ENCODE assay signal across 8 mouse cellular contexts in the genomic region with DNA sequence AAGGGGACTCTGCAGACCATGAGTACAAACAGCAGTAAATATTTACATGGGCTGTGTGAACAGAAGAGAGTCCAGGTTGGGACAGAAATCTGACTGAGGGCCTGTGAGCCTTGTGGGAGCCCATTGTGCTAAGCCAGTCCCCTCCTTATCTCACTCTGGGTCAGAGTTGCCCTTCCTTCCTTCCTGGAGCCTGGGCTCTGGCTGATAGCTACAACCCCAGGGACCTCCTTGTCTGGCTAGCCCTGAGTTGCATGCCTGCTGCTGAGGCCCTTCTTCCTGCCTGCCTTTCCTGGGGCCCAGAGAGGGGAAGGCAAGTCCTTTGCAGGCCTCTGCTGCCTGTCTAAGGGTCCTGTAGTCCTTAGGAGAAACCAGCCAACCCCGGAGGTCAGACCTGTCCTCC. TPM values are rescaled to one million over a fixed set of nuclear protein-coding genes. Genes with fewer than 3 reads are reported as not detected.
DNase-seq lines count a peak whose midpoint lies in the region; ATAC-seq and TF ChIP-seq lines count a peak whose summit lies in the region.

No protein-coding gene starts in this region.

- H3K9me3 ChIP-seq in forebrain, embryonic 13.5 days (replicated peaks), result no peaks in the 10 kb centered on the region
- no peaks in the 10 kb centered on the region for H3K9me3 ChIP-seq in forebrain, embryonic 14.5 days (replicated peaks; ENCODE audit: control insufficient read depth, low read length)
- no peaks in the 10 kb centered on the region for H3K9me3 ChIP-seq in intestine, postnatal 0 days (ENCODE audit: control insufficient read depth)

- H3K27ac ChIP-seq in forebrain, embryonic 13.5 days, result no peak overlapping the region
- no peak overlapping the region for H3K27ac ChIP-seq in forebrain, embryonic 14.5 days (ENCODE audit: low read depth, low read length)
- peak overlapping the region; percentile 94 for H3K27ac ChIP-seq in intestine, postnatal 0 days (ENCODE audit: low read depth, low read length)

- no peak overlapping the region for H3K4me2 ChIP-seq in forebrain, embryonic 13.5 days
- no peak overlapping the region for H3K4me2 ChIP-seq in forebrain, embryonic 14.5 days (ENCODE audit: low read length)
- 0 out of 2 replicates have a peak overlapping the region, but pooled peaks have one; percentile 13 for H3K4me2 ChIP-seq in intestine, postnatal 0 days (replicated peaks; ENCODE audit: low read depth)

- no peaks in the 10 kb centered on the region for H3K27me3 ChIP-seq in forebrain, embryonic 13.5 days
- H3K27me3 ChIP-seq in forebrain, embryonic 14.5 days (replicated peaks; ENCODE audit: control insufficient read depth, insufficient read depth, low read length), result no peaks in the 10 kb centered on the region
- H3K27me3 ChIP-seq in intestine, postnatal 0 days (replicated peaks; ENCODE audit: control insufficient read depth, insufficient read depth, low read length), result no peaks in the 10 kb centered on the region

- peaks cover 9% of the 10 kb centered on the region; the same call in 1 of the 2 replicates for H3K4me1 ChIP-seq in forebrain, embryonic 13.5 days
- peaks cover 4% of the 10 kb centered on the region; the same call in 1 of the 2 replicates for H3K4me1 ChIP-seq in forebrain, embryonic 14.5 days (ENCODE audit: control insufficient read depth, insufficient read depth, low read length)
- H3K4me1 ChIP-seq in intestine, postnatal 0 days (replicated peaks; ENCODE audit: control insufficient read depth, insufficient read depth, low read length), result peaks cover 11% of the 10 kb centered on the region

- intact Hi-C loops in gastrocnemius, postnatal 36 days (cut with DNase I), result no loop called here

- no peak overlapping the region for H3K4me3 ChIP-seq in forebrain, embryonic 13.5 days
- H3K4me3 ChIP-seq in forebrain, embryonic 14.5 days (ENCODE audit: low read depth, low read length), result no peak overlapping the region
- H3K4me3 ChIP-seq in intestine, postnatal 0 days (ENCODE audit: low read depth, low read length), result no peak overlapping the region

- H3K9ac ChIP-seq in forebrain, embryonic 13.5 days, result peak overlapping the region; percentile 30; the same call in 1 of the 2 replicates
- H3K9ac ChIP-seq in forebrain, embryonic 14.5 days (ENCODE audit: low read length), result no peak overlapping the region
- H3K9ac ChIP-seq in intestine, postnatal 0 days (ENCODE audit: low read depth, low read length), result peak overlapping the region; percentile 42

- DNase-seq in forebrain, embryonic 14.5 days (ENCODE audit: low spot score), result no peak
- peak; percentile 98 for DNase-seq in heart, adult 11 months
- peak; percentile 78 to 87 for DNase-seq in lung, adult 18-20 months
- peak; percentile 86 for DNase-seq in yolk sac, embryonic 10.5 days (ENCODE audit: low spot score)
- no peak for DNase-seq in gastrocnemius, postnatal 36 days
- no peak for DNase-seq in frontal cortex, postnatal 25 days (ENCODE audit: low spot score in 2 of 2)

- WGBS in forebrain, embryonic 13.5 days, result 80% methylated on average over 1 of the region's 1 CpGs
- 82% methylated on average over 1 of the region's 1 CpGs for WGBS in forebrain, embryonic 14.5 days
- WGBS in intestine, postnatal 0 days, result 6% methylated on average over 1 of the region's 1 CpGs

- ATAC-seq in forebrain, embryonic 13.5 days, result no peak
- ATAC-seq in forebrain, embryonic 14.5 days, result no peak
- peak; percentile 15; the same call in 1 of the 2 replicates for ATAC-seq in intestine, postnatal 0 days

- TF ChIP-seq CTCF in intestine, postnatal 0 days (IDR thresholded peaks at IDR 0.05; ENCODE audit: low read depth), result no peak

- H3K36me3 ChIP-seq in forebrain, embryonic 13.5 days (ENCODE audit: poor library complexity, severe bottlenecking), result peaks cover 69% of the 10 kb centered on the region
- peaks cover 53% of the 10 kb centered on the region for H3K36me3 ChIP-seq in forebrain, embryonic 14.5 days (ENCODE audit: control insufficient read depth, insufficient read depth, low read length)
- H3K36me3 ChIP-seq in intestine, postnatal 0 days (ENCODE audit: control insufficient read depth, insufficient read depth), result peaks cover 13% of the 10 kb centered on the region

RNA-seq across cellular contexts. Expression of a gene that starts 46.5 kb away (rescaled TPM):
- 22.5 and 22.6 TPM in 2 replicates for polyA plus RNA-seq in forebrain, embryonic 13.5 days (2015; fragmentation: Nextera tagmentation; extraction: Ambion mirVana)
- 23.0 and 24.8 TPM in 2 replicates for polyA plus RNA-seq in forebrain, embryonic 14.5 days (2014; fragmentation: Nextera tagmentation; extraction: Ambion mirVana)
- 16.7 and 17.1 TPM in 2 replicates for polyA plus RNA-seq in intestine, postnatal 0 days (2015; fragmentation: Nextera tagmentation; extraction: Ambion mirVana)
- total RNA-seq in gastrocnemius, postnatal 36 days (2021), result 10 to 100 TPM; 19.0 to 19.2 TPM

RNA-seq across cellular contexts. Expression of a gene that starts 58.3 kb away (rescaled TPM):
- polyA plus RNA-seq in forebrain, embryonic 13.5 days (2015; fragmentation: Nextera tagmentation; extraction: Ambion mirVana), result 28.0 and 30.3 TPM in 2 replicates
- 21.8 and 27.8 TPM in 2 replicates for polyA plus RNA-seq in forebrain, embryonic 14.5 days (2014; fragmentation: Nextera tagmentation; extraction: Ambion mirVana)
- polyA plus RNA-seq in intestine, postnatal 0 days (2015; fragmentation: Nextera tagmentation; extraction: Ambion mirVana), result 9.0 and 9.5 TPM in 2 replicates
- total RNA-seq in gastrocnemius, postnatal 36 days (2021), result 1 to 10 TPM; 4.6 to 5.1 TPM

RNA-seq across cellular contexts. Expression of a gene that starts 59.5 kb away (rescaled TPM):
- 285 and 307 TPM in 2 replicates for polyA plus RNA-seq in forebrain, embryonic 13.5 days (2015; fragmentation: Nextera tagmentation; extraction: Ambion mirVana)
- polyA plus RNA-seq in forebrain, embryonic 14.5 days (2014; fragmentation: Nextera tagmentation; extraction: Ambion mirVana), result 402 and 428 TPM in 2 replicates
- polyA plus RNA-seq in intestine, postnatal 0 days (2015; fragmentation: Nextera tagmentation; extraction: Ambion mirVana), result 100 and 103 TPM in 2 replicates
- total RNA-seq in gastrocnemius, postnatal 36 days (2021), result 10 to 100 TPM; 49.4 to 51.8 TPM

Comparison
In these comparisons a context has a peak if more than half of its experiments do, and no peak if none do; other contexts are left out.
1. DNase-seq: peak in heart, adult 11 months (single experiment), lung, adult 18-20 months (2 of 2) and yolk sac, embryonic 10.5 days (single experiment); none in forebrain, embryonic 14.5 days (single experiment), gastrocnemius, postnatal 36 days (0 of 2) and frontal cortex, postnatal 25 days (0 of 2).